Mouse (Mus musculus): ENCODE results near the gene Hist1h2bm.
"Not testable (repeated sequence)": the region's sequence is repeated elsewhere in the genome, so short reads cannot be mapped to it uniquely, and the experiment has no call there.

The Hist1h2bm gene

GRCm38 (mm10) chr13:21721757-21722372 lies at the start of gene Hist1h2bm:
Gene Hist1h2bm (plus strand): TSS chr13:21722044.
- not testable (repeated sequence) for DNase-seq (ENCODE audit: low read depth, low spot score)

GRCm38 (mm10) chr13:21677305-21677704 lies 44.5 kb upstream of the Hist1h2bm start, which contains the start of gene Olfr1360:
Gene Olfr1360 (minus strand): TSS chr13:21677405.
- no peak for DNase-seq (ENCODE audit: low read depth, low spot score)

GRCm38 (mm10) chr13:21697811-21698210 lies 24.0 kb upstream of the Hist1h2bm start, which contains the start of gene Olfr1359:
Gene Olfr1359 (plus strand): TSS chr13:21698111.
- DNase-seq (ENCODE audit: low read depth, low spot score), result no peak

GRCm38 (mm10) chr13:21706669-21707068 lies 15.2 kb upstream of the Hist1h2bm start:
- DNase-seq (ENCODE audit: low read depth, low spot score), result no peak

- no peak for DNase-seq (ENCODE audit: low read depth, low spot score)
Measured at GRCm38 (mm10) chr13:21710031-21710711, 11.7 kb upstream of the Hist1h2bm start.

- no peak for DNase-seq (ENCODE audit: low read depth, low spot score)
Measured at GRCm38 (mm10) chr13:21710821-21711525, 10.9 kb upstream of the Hist1h2bm start.

GRCm38 (mm10) chr13:21711698-21712097 lies 10.1 kb upstream of the Hist1h2bm start:
- DNase-seq (ENCODE audit: low read depth, low spot score), result no peak

- DNase-seq (ENCODE audit: low read depth, low spot score), result no peak
Measured at GRCm38 (mm10) chr13:21714725-21715124, 7.1 kb upstream of the Hist1h2bm start.

GRCm38 (mm10) chr13:21715131-21715863 lies 6.5 kb upstream of the Hist1h2bm start:
- DNase-seq (ENCODE audit: low read depth, low spot score), result no peak

GRCm38 (mm10) chr13:21715864-21716539 lies 5.8 kb upstream of the Hist1h2bm start, which contains the start of the genes Hist1h2bl and Hist1h2ai:
Gene Hist1h2bl (minus strand): TSS chr13:21716143.
Gene Hist1h2ai (plus strand): TSS chr13:21716422.
- peak; percentile 80 for DNase-seq (ENCODE audit: low read depth, low spot score)

- DNase-seq (ENCODE audit: low read depth, low spot score), result not testable (repeated sequence)
Measured at GRCm38 (mm10) chr13:21716540-21717391, 5.1 kb upstream of the Hist1h2bm start.

GRCm38 (mm10) chr13:21717397-21718357 lies 4.2 kb upstream of the Hist1h2bm start, which contains the start of gene Hist1h3h:
Gene Hist1h3h (plus strand): TSS chr13:21717659.
- DNase-seq (ENCODE audit: low read depth, low spot score), result not testable (repeated sequence)

GRCm38 (mm10) chr13:21718381-21719080 lies 3.3 kb upstream of the Hist1h2bm start:
- no peak for DNase-seq (ENCODE audit: low read depth, low spot score)

- not testable (repeated sequence) for DNase-seq (ENCODE audit: low read depth, low spot score)
Measured at GRCm38 (mm10) chr13:21721107-21721756, 612 bp upstream of the Hist1h2bm start.

- no peak for DNase-seq (ENCODE audit: low read depth, low spot score)
Measured at GRCm38 (mm10) chr13:21722373-21722925, 605 bp downstream of the Hist1h2bm start.

GRCm38 (mm10) chr13:21722993-21723836 lies 1.4 kb downstream of the Hist1h2bm start:
- DNase-seq (ENCODE audit: low read depth, low spot score), result no peak

Data from WW6 (cell line).